Mouse (Mus musculus): Measurements from ENCODE around the gene Dnmt3a.

The Dnmt3a gene

GRCm38 (mm10) chr12:3805852-3806251 is at the start of gene Dnmt3a:
Gene Dnmt3a, plus strand, starts transcription at chr12:3806007.
- DNase-seq, result no peak

DNA sequence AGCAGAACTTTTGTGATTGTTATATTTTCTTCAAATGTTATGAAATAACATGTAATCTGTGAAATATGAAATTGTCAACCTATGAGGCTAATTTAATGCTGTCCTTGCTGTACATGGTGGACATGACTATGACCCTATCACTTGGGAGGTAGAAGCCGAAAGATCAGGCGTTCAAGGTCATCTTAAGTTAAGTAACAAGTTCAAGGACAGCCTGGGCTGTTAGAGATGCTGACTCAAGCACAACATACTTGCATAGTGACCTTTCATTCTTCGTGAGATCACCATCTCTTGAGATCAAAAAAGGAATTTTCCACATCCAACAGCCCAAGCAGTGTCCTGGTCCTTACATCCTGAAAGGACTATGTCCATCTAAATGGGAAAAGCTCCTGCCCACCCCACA is 49.6 kb upstream of the Dnmt3a start:
- DNase-seq, result no peak

DNA sequence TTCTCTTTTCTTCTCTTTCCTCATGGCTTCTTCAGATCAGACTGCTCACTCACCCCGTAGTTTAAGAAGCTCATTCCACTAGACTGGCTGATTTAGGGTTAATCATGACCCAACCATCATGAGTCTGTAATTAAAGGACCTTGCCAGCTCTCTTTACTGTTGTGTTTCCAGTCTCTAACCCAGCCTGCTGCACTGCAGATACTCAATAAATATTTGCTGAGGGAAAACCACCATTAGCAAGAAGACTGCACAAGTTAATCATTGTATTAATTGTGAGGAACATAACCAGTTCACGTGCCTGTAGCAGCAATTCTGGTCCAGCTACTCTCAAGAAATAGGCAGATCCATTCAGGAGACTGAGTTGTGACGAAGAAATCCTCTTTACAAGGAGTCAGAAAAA is 47.7 kb upstream of the Dnmt3a start:
- no peak for DNase-seq

DNA sequence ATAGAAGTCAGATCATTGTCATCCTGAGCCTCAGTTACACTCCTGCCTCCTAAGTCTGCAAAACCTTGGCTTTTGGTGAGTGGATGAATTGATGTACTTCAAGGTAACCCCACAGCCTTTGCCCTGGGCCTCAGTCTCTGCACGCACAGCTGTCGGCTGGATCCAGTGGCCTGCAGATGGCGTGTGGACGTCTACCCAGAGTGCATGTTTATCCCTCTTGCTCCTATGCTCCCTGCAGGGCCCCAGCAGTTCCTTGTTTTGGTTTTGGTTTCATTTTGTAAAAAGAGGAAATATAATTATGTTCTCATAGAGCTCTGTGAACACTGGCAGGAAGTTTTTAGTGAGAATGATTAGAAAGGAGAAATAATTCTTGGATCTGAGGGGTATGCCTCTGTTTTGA is 46.4 kb upstream of the Dnmt3a start:
- no peak for DNase-seq

- no peak for DNase-seq
Measured at GRCm38 (mm10) chr12:3760876-3761590, 44.8 kb upstream of the Dnmt3a start.

- peak; percentile 28 for DNase-seq
Measured at GRCm38 (mm10) chr12:3761591-3762295, 44.1 kb upstream of the Dnmt3a start.

DNA sequence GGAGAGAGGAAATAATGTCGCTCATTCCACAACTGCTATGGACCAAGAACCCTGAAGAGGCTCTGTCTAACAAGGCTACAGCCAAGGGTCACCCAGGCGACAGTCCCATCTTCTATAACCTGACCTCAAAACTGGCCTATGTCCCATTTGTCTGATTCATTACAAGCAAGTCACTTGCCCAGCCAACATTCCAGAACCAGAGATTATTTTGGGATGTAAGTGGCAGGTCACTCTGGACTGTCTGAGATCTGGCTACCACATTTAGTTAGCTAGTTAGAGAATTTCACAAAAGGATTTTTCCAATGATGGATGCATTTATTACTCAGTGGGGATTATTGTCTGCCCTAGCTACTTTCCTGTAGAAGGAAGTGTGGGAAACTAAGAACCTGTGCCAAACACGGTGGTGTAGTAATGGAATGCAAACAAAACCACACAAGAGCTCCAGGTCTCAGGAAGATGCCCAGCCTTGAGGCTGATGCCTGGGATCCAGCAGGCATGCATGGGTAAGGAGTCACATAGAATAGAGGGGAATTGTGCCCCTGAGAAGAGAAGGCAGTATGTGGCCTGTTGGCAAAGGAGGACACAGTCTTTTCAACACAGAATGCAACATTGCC is 41.5 kb upstream of the Dnmt3a start:
- no peak for DNase-seq

- no peak for DNase-seq
Measured at GRCm38 (mm10) chr12:3767360-3767759, 38.4 kb upstream of the Dnmt3a start.

DNA sequence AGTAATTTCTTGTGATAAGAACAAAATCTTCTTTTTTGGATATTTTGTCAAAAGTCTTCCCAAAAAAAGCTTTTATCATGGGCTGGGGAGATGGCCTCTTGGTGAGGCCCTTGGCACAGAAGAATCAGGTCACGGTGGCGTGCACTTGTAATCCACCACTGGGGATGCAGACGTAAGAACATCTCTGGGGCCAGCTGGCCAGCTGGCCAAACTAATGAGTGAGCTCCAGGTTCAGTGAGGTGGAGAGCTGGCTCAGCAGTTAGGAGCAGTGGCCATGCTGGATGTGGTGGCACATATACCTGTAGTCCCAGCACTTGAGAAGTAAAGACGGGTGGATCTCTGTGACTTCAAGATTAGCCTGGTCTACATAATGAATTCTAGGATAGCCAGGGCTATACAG is 37.4 kb upstream of the Dnmt3a start:
- no peak for DNase-seq

DNA sequence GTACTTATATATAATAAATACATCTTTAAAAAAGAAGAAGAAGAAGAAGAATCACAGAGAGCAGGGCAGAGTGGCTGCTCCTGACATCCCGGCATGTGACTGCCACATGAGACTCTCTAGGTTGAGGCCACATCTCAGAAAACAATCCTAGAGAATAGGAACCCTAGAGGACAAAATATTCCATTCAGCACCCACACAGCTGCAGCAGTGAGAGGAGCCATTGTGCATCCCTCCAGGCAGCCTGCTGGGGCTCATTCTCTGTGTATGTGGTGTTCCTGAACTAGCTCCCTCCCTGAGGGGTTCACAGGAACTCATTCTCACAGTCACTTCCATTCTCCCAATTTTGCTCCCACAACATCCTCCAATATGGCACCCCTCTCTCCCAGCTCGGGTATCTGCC is 35.3 kb upstream of the Dnmt3a start:
- DNase-seq, result no peak

DNA sequence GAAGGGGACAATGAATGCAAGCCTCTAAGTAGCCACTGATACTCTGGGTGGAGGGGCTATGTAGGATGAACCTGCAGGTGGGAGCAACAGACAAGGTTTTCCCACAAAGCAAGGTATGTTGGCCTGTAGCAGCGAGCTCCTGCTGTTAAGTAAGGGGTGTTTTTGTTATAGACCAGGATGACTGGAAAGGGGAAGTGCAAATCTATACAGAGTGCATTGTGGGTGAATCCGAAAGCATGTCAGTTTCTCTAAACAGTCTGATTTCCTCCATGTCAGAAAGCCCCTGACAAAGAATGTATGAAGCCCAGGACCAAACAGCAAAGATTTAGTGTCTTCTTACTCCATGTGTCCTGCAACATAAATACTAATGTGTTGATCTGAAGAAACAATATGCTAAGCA is 34.7 kb upstream of the Dnmt3a start:
- DNase-seq, result no peak

- DNase-seq, result no peak
Measured at GRCm38 (mm10) chr12:3773643-3774042, 32.2 kb upstream of the Dnmt3a start.

DNA sequence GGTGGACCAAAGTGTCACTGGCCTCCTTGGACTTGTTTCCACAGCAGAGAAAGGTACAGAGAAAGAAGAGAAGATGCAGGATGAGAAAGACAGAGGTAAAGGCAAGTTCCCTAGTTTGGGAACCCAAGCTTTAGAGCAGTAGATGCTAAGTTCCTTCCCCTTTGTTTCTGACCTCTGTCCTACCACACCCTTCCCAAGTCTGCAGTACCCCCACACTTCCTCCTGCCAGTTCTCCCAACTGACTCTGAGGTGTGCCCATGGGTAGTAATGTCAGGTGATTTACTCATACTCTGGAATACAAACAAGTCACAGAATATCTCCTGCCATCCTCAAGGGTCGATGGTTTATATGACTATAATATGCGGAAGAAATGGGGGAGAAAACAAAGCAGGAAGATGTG is 29.8 kb upstream of the Dnmt3a start:
- DNase-seq, result no peak

- no peak for DNase-seq
Measured at GRCm38 (mm10) chr12:3777682-3778081, 28.1 kb upstream of the Dnmt3a start.

DNA sequence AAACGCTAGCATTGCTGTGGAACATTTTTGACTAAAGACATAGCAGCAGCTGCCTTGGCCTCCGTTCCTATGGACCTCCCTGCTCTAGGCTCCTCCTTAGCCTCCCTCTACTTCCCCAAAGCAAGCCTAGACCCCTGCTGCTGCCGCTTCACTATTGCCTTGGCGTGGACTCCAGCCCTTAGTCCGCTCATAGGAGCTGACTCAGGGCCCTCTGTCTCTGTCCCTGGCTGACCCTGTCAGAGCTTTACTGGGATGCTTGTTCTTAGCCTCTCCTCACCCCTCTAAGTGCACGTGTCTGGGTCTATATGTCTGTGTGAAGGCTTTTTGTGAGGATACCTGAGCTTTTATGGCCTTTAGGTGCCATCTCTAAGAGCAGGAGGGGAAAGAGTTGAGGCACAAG is 27.5 kb upstream of the Dnmt3a start:
- DNase-seq, result no peak

- no peak for DNase-seq
Measured at GRCm38 (mm10) chr12:3779639-3780038, 26.2 kb upstream of the Dnmt3a start.

- DNase-seq, result peak; percentile 43
Measured at GRCm38 (mm10) chr12:3780405-3780891, 25.4 kb upstream of the Dnmt3a start.

- no peak for DNase-seq
Measured at GRCm38 (mm10) chr12:3780931-3781471, 24.8 kb upstream of the Dnmt3a start.

DNA sequence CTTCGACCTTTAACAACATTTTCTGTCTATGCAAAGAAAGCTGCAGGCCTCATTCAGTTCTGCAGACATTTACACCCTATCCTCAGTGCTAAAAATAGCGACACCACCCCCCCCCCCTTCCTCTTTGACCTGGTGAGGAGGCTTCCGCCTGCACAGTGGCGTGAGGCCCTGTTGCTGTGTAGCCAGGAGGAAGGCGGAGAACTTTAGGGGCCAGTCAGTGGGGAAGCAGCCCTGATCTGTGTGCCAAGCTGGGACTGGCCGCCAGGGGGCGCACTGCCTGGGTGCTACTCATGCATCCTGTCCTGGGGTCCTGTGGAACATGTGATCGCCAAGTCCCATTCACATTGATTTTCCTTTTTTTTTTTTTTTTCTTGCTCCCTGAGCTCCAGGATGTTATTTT is 24.3 kb upstream of the Dnmt3a start:
- DNase-seq, result peak; percentile 89

- DNase-seq, result no peak
Measured at GRCm38 (mm10) chr12:3783196-3783825, 22.5 kb upstream of the Dnmt3a start.

GRCm38 (mm10) chr12:3784258-3784657 is 21.5 kb upstream of the Dnmt3a start:
- DNase-seq, result no peak

DNA sequence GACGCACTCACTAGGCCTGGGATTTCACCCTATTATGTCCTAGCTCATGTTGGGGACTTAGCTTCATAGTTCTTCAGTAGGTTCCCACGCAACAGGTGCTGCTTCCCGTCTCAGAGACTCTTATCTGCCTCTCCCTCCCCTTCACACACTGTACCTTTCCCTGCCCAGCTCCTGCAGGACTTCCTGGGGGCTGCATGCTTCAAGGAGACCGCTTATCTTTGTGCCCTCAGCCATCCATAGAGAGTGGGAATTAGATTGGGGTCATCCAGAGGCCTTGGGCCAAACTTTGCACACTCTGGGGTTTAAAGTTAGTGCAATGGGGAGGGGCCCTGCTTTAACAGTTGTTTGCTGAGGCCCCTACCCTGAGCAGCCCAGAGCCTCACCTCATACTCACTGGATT is 21.1 kb upstream of the Dnmt3a start:
- DNase-seq, result no peak

- no peak for DNase-seq
Measured at GRCm38 (mm10) chr12:3787041-3787440, 18.8 kb upstream of the Dnmt3a start.

Measured in right cerebral cortex, postnatal 14 days (tissue).